Mouse (Mus musculus): ENCODE measurements around the gene Zfp143. TPM values are rescaled to one million over a fixed set of nuclear protein-coding genes. Genes with fewer than 3 reads are reported as not detected.
"Not testable (repeated sequence)": the region's sequence is repeated elsewhere in the genome, so short reads cannot be mapped to it uniquely, and the experiment has no call there.

Zfp143 gene
- 54.1 and 66.2 TPM in 2 replicates for total RNA-seq (2017)

DNA sequence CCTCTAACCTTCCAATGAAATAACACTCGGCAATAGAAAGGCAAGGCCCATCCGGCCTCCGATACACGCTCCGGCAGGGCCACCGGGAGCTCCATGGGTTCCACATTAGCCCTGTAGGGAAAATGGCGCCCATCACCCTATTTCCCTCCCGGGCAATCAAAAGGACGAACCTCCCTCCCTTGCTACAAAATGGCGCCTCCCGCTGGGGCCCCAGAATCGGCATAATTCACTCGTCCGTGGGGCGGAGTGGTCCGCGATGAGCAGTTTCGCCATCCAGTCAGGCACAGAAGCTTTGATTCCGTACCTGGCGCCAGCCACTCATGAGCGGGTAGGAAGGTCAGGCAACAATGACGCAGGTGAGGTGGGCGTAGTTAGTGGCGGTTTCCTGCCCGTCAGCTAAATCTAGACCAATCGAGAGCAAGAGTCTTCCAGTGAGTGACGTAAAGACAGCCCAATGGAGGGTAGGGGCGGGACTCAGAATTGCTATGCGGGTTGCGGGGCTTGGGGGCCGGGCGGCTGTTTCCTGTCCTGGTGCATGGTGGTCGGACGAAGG lies at the start of gene Zfp143:
Gene Zfp143, plus strand, starts transcription at position 19 of the 553 bp plus-strand sequence.
- ATAC-seq (ENCODE audit: extremely low read depth, insufficient number of reproducible peaks, low FRiP score, poor library complexity, severe bottlenecking) = peak; percentile 95

DNA sequence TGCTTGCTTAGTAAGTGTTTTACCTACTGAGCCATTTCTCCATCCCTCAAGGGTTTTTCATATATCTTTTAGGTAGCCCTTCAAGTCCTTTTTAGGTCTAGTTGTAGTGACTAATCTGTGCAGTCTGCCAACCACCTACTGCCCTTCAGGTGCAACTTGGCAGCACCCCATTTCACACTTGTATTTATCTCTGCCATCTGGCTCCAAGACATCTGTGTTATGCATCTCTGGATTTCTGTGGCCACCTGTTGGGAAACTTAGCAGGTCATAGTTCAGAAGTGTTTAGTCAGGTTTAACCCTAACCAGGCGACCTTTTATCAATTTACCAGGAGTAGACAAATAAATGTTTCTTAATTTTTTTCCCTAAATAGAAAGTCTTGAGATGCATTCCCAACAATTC lies 49.6 kb upstream of the Zfp143 start:
- ATAC-seq (ENCODE audit: extremely low read depth, insufficient number of reproducible peaks, low FRiP score, poor library complexity, severe bottlenecking) = no peak

- ATAC-seq (ENCODE audit: extremely low read depth, insufficient number of reproducible peaks, low FRiP score, poor library complexity, severe bottlenecking) = no peak
Measured at GRCm38 (mm10) chr7:110014272-110014671, 46.7 kb upstream of the Zfp143 start.

GRCm38 (mm10) chr7:110018117-110018630 lies 42.8 kb upstream of the Zfp143 start, which contains the start of gene Ipo7:
TSS of gene Ipo7 (plus strand) at chr7:110018274.
- ATAC-seq (ENCODE audit: extremely low read depth, insufficient number of reproducible peaks, low FRiP score, poor library complexity, severe bottlenecking) = peak; percentile 100

DNA sequence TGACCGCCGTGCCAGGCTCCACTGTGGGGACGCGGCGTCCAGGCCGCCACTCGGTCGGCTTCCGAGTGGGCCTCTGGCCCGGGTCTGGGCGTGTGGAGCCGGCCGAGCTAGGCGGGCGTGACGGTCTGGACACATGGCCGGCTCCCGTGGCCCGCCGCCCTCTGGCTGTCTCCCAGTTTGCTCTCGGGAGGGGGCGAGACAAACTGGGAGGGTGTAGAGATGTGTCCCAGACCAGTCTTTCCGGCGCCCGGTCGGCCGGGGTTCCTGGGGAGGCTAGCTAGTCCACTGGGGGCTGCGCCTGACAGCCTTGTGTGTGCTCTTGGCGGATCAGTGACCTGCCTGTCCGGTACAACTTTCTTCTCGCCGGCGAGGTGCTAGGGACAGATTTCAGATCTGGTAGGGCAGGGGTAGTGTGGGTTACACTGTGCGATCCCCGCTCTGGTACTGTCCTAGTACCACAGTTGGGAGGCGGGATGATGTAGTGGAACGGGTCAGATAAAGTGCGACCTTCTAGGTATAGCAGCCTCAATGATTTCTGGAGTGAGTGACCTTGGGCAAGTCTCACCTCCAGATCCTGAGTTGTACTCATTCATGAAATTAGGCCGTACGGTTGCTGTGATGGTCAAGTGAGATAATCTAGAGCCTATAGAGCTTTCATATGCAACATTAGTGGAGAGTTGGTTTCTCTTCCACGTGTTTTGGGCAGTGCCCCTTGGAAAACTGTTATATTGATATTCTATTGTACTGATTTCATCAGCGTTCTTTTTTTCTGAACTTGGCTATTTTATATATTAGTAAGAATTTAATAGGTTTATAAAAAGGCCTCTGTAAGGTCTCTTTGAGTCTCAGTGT lies 42.2 kb upstream of the Zfp143 start:
- 0 out of 2 replicates have a peak, but pooled peaks have one; percentile 4 for ATAC-seq (ENCODE audit: extremely low read depth, insufficient number of reproducible peaks, low FRiP score, poor library complexity, severe bottlenecking)

DNA sequence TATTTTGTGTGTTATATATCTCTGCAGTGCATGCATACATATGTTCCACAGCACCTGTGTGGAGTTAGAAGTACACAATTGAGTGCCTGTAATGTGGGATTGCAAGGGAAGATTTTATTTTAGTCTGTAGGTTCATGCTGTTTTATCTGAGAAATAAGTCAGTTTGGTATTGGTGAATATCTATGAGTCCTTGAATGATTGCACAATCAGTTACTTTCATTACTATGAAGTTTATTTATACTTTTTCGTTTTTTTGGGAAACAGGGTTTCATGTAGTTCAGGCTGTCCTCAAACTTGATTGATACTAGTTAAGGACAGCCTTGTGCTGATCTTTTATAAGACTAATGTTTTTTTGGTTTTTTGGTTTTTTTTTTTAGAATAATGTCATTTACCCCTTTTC lies 37.5 kb upstream of the Zfp143 start:
- ATAC-seq (ENCODE audit: extremely low read depth, insufficient number of reproducible peaks, low FRiP score, poor library complexity, severe bottlenecking) = no peak

DNA sequence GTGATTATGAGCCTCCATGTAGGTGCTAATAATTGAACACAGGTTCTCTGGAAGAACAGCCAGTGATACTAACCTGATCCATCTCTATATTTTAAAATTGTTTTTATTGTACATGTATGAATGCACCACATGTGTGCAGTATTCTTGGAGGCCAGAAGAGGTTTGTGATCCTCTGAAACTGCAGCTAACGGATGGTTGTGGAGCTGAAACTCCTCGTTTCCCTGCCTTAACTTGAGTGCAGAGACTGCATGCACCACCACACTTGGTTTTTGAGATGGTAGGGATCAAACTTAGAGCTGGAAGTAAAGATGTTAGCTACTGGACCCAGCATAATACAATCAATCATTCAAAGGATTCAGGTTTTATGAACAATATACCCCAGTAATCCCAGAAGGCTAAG lies 34.4 kb upstream of the Zfp143 start:
- ATAC-seq (ENCODE audit: extremely low read depth, insufficient number of reproducible peaks, low FRiP score, poor library complexity, severe bottlenecking) = no peak

DNA sequence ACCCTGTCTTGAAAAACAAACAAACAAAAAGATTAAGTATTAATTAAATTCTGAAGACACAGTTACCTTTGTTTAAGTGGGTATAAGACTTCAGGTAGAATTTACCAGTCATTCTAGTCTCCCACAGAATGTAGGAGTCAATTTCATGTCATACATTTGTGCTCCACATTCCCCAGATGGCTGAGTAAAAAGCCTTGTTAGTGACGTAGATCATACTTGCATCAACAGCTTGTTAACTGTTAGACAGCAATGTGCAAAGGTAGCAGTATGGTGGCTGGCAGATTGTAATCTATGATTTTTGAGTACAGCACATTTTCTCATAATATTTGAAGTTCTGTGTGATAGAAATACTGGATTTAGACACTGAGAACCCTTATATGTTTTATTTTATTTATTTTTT lies 32.2 kb upstream of the Zfp143 start:
- ATAC-seq (ENCODE audit: extremely low read depth, insufficient number of reproducible peaks, low FRiP score, poor library complexity, severe bottlenecking) = no peak

DNA sequence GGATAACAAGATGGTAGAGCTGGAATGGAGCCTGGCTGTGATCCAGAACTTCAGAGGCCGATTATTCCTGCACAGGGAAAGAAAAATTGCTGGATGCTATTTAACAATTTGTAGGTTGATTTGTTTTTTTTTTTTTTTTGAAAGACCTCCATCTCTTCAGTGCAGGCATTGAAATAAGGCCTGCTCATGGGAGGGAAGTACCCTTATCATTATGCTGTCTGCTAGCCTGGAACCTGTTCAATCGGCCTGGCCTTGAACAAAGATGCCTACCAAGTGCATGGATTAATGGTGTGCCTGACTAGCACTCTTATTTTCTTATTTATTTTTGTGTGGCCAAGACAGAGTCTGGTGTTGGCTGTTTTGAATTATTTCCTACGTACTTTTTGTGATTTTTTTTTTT lies 30.7 kb upstream of the Zfp143 start:
- no peak for ATAC-seq (ENCODE audit: extremely low read depth, insufficient number of reproducible peaks, low FRiP score, poor library complexity, severe bottlenecking)

DNA sequence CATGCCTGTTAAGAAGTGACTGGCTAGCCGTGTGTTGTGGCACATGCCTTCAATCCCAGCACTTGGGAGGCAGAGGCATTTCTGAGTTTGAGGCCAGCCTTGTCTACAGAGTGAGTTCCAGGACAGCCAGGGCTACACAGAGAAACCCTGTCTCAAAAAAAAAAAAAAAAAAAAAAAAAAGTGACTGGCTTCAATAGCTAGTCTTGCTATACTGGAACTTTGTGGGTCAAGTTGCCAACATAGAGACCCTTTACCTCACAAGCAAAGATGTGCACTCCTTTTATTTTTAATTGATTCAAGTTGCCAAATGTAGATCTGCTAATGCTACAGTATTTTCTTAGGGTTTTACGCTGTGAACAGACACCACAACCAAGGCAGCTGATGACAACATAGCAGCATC lies 3.3 kb upstream of the Zfp143 start:
- not testable (repeated sequence) for ATAC-seq (ENCODE audit: extremely low read depth, insufficient number of reproducible peaks, low FRiP score, poor library complexity, severe bottlenecking)

DNA sequence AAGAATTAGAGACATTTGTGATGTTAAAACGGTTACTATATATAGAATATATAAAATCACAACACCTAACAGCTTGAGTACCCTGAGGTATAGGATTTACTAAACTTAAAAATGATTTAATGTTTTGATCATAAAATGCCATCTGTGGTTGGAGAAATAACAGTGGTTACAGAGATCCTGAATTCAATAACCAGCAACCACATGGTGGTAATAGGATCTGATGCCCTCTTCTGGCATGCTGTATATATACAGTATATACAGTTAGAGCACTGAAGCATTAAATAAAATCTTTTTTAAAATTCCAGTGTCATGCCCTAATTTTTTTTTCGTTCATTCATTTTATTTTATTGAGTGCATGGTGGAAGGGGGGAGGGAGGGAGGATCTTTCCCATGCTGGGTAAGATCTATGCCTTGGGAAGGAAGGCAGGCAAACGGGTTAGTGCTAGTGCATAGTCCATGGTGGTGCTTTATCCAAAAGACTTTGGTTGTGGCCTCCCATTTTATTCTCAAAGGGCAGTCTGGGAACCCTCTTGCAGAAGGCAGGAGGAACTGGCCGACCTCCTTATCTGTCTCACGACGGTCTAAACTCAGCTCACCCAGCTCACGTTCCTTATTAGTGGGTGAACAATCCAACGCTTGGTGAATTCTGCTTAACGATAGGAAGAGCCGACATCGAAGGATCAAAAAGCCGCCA lies 1.8 kb upstream of the Zfp143 start:
- no peak for ATAC-seq (ENCODE audit: extremely low read depth, insufficient number of reproducible peaks, low FRiP score, poor library complexity, severe bottlenecking)

DNA sequence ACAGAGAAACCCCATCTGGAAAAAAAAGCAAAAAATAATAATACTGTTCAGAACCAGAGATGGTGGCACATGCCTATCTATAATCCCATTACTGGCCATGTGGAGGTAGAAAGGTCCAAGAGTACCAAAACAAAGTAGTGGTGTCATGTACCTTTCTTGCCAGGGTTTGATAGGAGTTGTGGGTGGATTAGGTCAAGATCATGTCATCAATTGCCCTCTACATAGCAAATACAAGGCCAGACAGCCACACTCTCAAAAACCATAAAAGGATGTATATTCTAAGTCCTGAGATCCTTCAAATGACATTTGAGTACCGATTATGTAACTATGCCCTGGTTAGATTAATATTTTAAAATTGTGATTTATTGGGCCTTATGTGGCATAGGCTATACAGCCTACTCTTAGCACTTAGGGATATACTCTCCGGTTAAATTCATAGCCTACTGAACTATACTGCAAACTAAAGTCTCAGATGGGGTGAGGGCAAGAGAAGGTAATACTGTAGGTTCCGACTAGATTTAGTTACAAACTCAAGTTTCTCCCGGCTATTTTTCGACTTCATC lies 830 bp upstream of the Zfp143 start:
- ATAC-seq (ENCODE audit: extremely low read depth, insufficient number of reproducible peaks, low FRiP score, poor library complexity, severe bottlenecking) = no peak

GRCm38 (mm10) chr7:110060669-110061198 lies 283 bp upstream of the Zfp143 start:
- no peak for ATAC-seq (ENCODE audit: extremely low read depth, insufficient number of reproducible peaks, low FRiP score, poor library complexity, severe bottlenecking)

DNA sequence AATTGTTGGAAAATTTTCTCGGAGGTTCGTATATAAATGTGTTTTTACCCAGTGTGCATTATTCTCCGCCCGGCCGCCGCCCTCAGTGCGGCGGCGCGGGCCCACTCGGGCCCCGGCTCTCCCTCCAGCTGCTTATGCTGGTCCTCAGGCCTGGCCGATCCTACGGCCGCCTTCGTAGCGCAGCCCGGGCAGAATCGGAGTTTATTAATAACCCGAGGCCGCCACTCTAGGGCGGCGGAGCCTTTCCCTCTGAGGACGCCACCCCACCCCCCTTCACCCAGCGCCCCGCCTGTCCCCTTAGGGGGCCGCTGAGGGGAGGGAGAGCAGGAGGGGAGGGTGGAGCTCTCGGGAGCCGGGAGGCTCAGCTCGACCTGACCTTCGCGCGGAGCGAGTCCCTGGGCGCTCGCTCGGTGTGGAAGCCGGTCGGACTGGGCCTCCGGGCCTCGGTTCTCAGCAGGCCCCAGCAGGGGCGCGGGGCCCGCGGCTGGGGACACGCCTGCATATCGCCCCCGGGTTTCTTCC lies 796 bp downstream of the Zfp143 start:
- ATAC-seq (ENCODE audit: extremely low read depth, insufficient number of reproducible peaks, low FRiP score, poor library complexity, severe bottlenecking) = peak; percentile 8; the same call in 1 of the 2 replicates

DNA sequence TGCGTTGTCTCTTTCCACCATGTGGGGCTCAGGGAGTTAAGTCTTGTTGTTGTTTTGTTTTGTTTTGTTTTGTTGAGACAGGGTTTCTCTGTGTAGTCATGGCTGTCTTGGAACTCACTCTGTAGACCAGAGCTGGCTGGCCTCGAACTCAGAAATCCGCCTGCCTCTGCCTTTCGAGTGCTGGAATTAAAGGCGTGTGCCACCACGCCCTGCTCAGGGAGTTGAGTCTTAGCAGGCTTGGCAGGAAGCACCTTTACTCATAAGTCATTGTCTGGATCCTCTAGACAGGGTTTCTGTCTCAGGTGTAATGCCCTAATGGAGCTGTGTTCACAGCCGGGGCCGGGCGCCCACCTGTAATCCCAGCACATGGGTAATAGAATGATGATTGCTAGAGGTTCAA lies 2.7 kb downstream of the Zfp143 start:
- no peak for ATAC-seq (ENCODE audit: extremely low read depth, insufficient number of reproducible peaks, low FRiP score, poor library complexity, severe bottlenecking)

- no peak for ATAC-seq (ENCODE audit: extremely low read depth, insufficient number of reproducible peaks, low FRiP score, poor library complexity, severe bottlenecking)
Measured at GRCm38 (mm10) chr7:110069070-110069469, 8.1 kb downstream of the Zfp143 start.

GRCm38 (mm10) chr7:110078168-110078567 lies 17.2 kb downstream of the Zfp143 start:
- ATAC-seq (ENCODE audit: extremely low read depth, insufficient number of reproducible peaks, low FRiP score, poor library complexity, severe bottlenecking) = no peak

DNA sequence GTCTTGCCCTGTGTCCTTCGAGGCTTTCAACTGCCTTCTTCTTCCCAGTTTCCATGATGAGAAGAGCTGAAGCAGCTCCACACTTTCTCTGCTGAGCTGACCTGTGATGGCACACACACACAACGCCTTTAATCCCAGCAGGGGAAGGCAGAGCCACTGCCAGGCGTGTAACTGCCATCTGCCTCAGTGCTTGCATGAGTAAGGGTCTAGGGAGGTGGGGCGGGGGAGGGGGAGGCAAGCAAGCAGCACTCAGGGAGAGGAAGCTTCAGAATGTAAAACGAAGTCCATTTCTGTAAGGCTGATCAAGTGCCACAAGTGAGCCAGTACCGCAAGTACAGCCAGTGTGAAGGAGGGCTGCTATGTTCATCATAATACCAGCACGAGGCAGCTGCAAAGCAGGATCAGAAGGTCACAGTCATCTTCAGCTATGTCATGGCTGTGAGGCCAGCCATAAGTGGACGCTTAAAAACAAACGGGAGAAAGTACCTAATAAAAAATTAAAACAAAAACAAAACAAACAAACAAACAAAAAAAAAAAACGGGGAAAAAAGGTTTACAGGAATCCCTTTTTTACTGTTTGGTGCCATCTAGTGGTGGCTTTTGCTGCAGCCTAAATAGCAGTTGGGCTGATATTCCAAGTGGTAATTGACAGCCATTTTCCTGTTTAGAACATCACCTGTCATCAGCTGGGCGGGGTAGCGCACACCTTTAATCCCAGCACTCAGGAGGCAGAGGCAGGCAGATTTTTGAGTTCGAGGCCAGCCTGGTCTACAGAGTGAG lies 22.6 kb downstream of the Zfp143 start:
- ATAC-seq (ENCODE audit: extremely low read depth, insufficient number of reproducible peaks, low FRiP score, poor library complexity, severe bottlenecking) = no peak
